Mouse (Mus musculus) hindbrain, embryonic 14.5 days (tissue): Measurements from ENCODE around the gene Hba-x. TPM values are rescaled to one million over a fixed set of nuclear protein-coding genes. Genes with fewer than 3 reads are reported as not detected.
A peak's percentile ranks its signal among the peaks of the same experiment; 100 is the strongest.
"Not testable (repeated sequence)": the region's sequence is repeated elsewhere in the genome, so short reads cannot be mapped to it uniquely, and the experiment has no call there.

ENCODE experiments used
- ATAC-seq: fragments of 200-750 bp; cut with Nextera tagmentation; 2 replicates; pipeline ENCODE4 v1.8.0; 2017; ENCODE audit warnings: moderate number of reproducible peaks, mild to moderate bottlenecking, moderate TSS enrichment, moderate library complexity; ENCODE audit not compliant: low FRiP score
- DNase-seq: peaks from one replicate; pipeline ENCODE4 v3.0.0-alpha.2; 2015; ENCODE audit warnings: low spot score
- H3K27ac ChIP-seq: fragments of 300-500 bp; sonication (generic); 2 replicates; pipeline ENCODE4 v1.5.1; 2014; ENCODE audit warnings: mild to moderate bottlenecking, moderate library complexity
- H3K27me3 ChIP-seq: fragments of 300-500 bp; sonication (generic); 2 replicates; pipeline ENCODE4 v1.6.1; 2014; ENCODE audit warnings: mild to moderate bottlenecking, low read length, mixed read lengths; ENCODE audit not compliant: control insufficient read depth, insufficient read depth
- H3K36me3 ChIP-seq: fragments of 300-500 bp; sonication (generic); replicated peaks from 2 replicates; pipeline ENCODE4 v1.6.1; 2014; ENCODE audit not compliant: control insufficient read depth, insufficient read depth
- H3K4me1 ChIP-seq: fragments of 300-500 bp; sonication (generic); replicated peaks from 2 replicates; pipeline ENCODE4 v1.6.1; 2014; ENCODE audit warnings: antibody characterized with exemption, low read length, mixed read lengths; ENCODE audit not compliant: control insufficient read depth, insufficient read depth
- H3K4me2 ChIP-seq: fragments of 300-500 bp; sonication (generic); replicated peaks from 2 replicates; pipeline ENCODE4 v1.6.1; 2014; ENCODE audit warnings: mild to moderate bottlenecking, moderate library complexity
- H3K4me3 ChIP-seq: fragments of 300-500 bp; sonication (generic); replicated peaks from 2 replicates; pipeline ENCODE4 v1.5.1; 2014; ENCODE audit warnings: mild to moderate bottlenecking, low read length
- H3K9ac ChIP-seq: fragments of 300-500 bp; sonication (generic); 2 replicates; pipeline ENCODE4 v1.6.1; 2014
- H3K9me3 ChIP-seq: fragments of 300-500 bp; sonication (generic); 2 replicates; pipeline ENCODE4 v1.6.1; 2016; ENCODE audit warnings: low read length; ENCODE audit not compliant: control insufficient read depth
- WGBS: fragments of 180-500 bp; shearing (Covaris S2); extraction: QIAGEN DNeasy Blood & Tissue Kit; methylation state at CpG from one replicate; pipeline ENCODE4 v1.1.7; 2014; 5-methylcytosine and 5-hydroxymethylcytosine counted together
- polyA plus RNA-seq: library from polyadenylated mRNA; unstranded; fragments of >200 nt; fragmentation: Nextera tagmentation; extraction: Ambion mirVana; gene quantifications from 2 replicates; pipeline ENCODE4 v1.2.1, GENCODE M21; 2014

Gene Hba-x
- polyA plus RNA-seq, 1 experiment from 2014 or later: 95.6 TPM

DNA sequence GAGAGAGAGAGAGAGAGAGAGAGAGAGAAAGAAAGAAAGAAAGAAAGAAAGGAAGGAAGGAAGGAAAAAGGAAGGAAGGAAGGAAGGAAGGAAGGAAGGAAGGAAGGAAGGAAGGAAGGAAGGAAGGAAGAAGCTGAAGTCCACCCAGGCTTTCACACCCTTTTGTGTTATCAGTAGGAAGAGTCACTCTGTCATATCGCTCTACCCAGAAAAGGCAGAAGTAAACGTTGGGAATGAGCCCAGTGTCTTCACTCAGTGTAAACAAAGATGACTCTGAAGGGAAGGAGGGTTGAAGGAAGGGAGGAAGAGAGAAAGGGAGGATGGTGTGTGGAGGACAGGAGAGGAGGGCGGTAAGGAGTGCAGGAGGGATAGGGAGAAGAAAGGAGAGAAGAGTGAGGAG, 17.3 kb downstream of the Hba-x start:
- H3K4me1 ChIP-seq, H3K4me3 ChIP-seq, ATAC-seq, H3K27ac ChIP-seq, DNase-seq, H3K36me3 ChIP-seq, H3K9ac ChIP-seq, H3K4me2 ChIP-seq, H3K27me3 ChIP-seq, H3K9me3 ChIP-seq: not testable (repeated sequence)
- WGBS: 62% methylated on average over 3 of the region's 3 CpGs

- no CpG with 5 or more reads among the region's 4 CpGs for WGBS
- not testable (repeated sequence) for H3K27me3 ChIP-seq, H3K9me3 ChIP-seq, H3K4me2 ChIP-seq, H3K9ac ChIP-seq, H3K27ac ChIP-seq, H3K36me3 ChIP-seq, ATAC-seq, DNase-seq, H3K4me3 ChIP-seq, H3K4me1 ChIP-seq
Observed at GRCm38 (mm10) chr11:32296203-32296602, 20.0 kb downstream of the Hba-x start, which contains the start of gene Hba-a2. Hba-a2 (plus strand) TSS chr11:32296489.

GRCm38 (mm10) chr11:32297417-32297816, 21.2 kb downstream of the Hba-x start:
- not testable (repeated sequence) for ATAC-seq, H3K9ac ChIP-seq, H3K4me1 ChIP-seq, DNase-seq, H3K4me2 ChIP-seq, H3K9me3 ChIP-seq, H3K27ac ChIP-seq, H3K36me3 ChIP-seq, H3K4me3 ChIP-seq
- WGBS: 70% methylated on average over 2 of the region's 2 CpGs
- H3K27me3 ChIP-seq: peaks cover 10% of the 10 kb centered on the region; the same call in 1 of the 2 replicates

- Histone ChIP-seq H3K4me3 (no peak overlapping the region), H3K9me3 (no peaks in the 10 kb centered on the region), H3K27ac (no peak overlapping the region), H3K9ac (no peak overlapping the region), H3K27me3 (peaks cover 10% of the 10 kb centered on the region; the same call in 1 of the 2 replicates), H3K4me2 (no peak overlapping the region), H3K36me3 (no peaks in the 10 kb centered on the region), H3K4me1 (no peaks in the 10 kb centered on the region)
- WGBS: 91% methylated on average over 1 of the region's 1 CpGs
- no peak for DNase-seq
- no peak for ATAC-seq
Observed at GRCm38 (mm10) chr11:32297866-32298531, 21.8 kb downstream of the Hba-x start.

GRCm38 (mm10) chr11:32298532-32298918, 22.3 kb downstream of the Hba-x start:
- Histone ChIP-seq H3K4me1 (no peaks in the 10 kb centered on the region), H3K4me3 (no peak overlapping the region), H3K27me3 (peaks cover 10% of the 10 kb centered on the region; the same call in 1 of the 2 replicates), H3K27ac (no peak overlapping the region), H3K36me3 (no peaks in the 10 kb centered on the region), H3K4me2 (no peak overlapping the region), H3K9ac (no peak overlapping the region), H3K9me3 (no peaks in the 10 kb centered on the region)
- 99% methylated on average over 2 of the region's 2 CpGs for WGBS
- DNase-seq (no peak), ATAC-seq (no peak)

- H3K27ac ChIP-seq, H3K36me3 ChIP-seq, H3K4me1 ChIP-seq, H3K9me3 ChIP-seq: not testable (repeated sequence)
- Histone ChIP-seq H3K4me2 (peak within 1 kb of the TSS; percentile 50), H3K4me3 (peak within 1 kb of the TSS; percentile 22; the same call in 1 of the 2 replicates), H3K9ac (0 out of 2 replicates have a peak within 1 kb of the TSS, but pooled peaks have one; percentile 10), H3K27me3 (peaks cover 10% of the 10 kb centered on the region; the same call in 1 of the 2 replicates)
- ATAC-seq: peak; percentile 71; the same call in 1 of the 2 replicates
- DNase-seq: peak; percentile 63
- WGBS: 6% methylated on average over 16 of the region's 16 CpGs
Observed at GRCm38 (mm10) chr11:32299865-32300264, 23.7 kb downstream of the Hba-x start, which contains the start of gene Hbq1a. Hbq1a (plus strand) TSS chr11:32300069.

DNA sequence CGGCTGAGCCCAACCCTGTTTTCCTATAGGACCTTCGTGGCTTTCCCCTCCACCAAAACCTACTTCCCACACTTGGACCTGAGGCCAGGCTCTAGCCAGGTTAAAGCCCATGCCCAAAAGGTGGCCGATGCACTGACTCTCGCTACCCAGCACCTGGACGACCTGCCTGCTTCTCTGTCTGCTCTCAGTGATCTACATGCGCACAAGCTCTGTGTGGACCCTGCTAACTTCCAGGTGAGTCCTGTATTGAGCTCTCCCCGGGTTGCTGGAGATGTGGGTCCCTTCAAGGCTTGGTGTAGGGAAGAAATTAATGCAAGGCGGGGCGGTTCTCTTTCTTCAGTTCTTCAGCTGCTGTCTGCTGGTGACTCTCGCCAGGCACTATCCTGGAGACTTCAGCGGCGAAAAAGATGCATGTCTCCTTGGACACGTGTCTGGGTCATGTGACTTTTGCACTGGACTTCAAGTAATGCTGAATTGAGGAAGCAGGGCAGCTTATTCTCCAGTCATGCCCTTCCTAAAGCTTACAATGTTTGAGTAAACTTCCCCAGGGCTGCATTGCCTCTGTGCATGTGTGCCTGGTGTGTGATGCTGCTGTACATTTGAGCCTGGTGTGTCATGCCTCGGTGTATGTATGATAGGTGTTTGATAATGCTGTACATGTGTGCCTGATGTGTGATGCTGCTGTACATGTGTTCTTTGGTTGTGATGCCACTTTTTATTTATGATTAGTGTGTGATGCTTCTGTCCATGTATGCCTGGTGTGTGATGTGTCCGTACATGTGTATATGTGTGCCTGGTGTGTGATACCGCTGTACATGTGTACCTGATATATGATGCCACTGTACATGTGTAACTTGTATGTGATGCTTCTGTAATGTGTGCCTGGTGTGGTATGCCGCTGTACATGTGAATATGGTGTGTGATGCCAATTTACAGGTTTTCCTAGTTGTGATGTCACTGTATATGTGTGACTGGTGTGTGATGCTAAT, 24.4 kb downstream of the Hba-x start:
- 58% methylated on average over 14 of the region's 17 CpGs for WGBS
- peak overlapping the region; percentile 50 for H3K4me2 ChIP-seq
- ATAC-seq (peak; percentile 31), DNase-seq (no peak)
- 0 out of 2 replicates have a peak overlapping the region, but pooled peaks have one; percentile 10 for H3K9ac ChIP-seq
- peak overlapping the region; percentile 22; the same call in 1 of the 2 replicates for H3K4me3 ChIP-seq
- H3K9me3 ChIP-seq: no peaks in the 10 kb centered on the region
- no peaks in the 10 kb centered on the region for H3K4me1 ChIP-seq
- no peaks in the 10 kb centered on the region for H3K36me3 ChIP-seq
- no peak overlapping the region for H3K27ac ChIP-seq
- peaks cover 10% of the 10 kb centered on the region; the same call in 1 of the 2 replicates for H3K27me3 ChIP-seq

DNA sequence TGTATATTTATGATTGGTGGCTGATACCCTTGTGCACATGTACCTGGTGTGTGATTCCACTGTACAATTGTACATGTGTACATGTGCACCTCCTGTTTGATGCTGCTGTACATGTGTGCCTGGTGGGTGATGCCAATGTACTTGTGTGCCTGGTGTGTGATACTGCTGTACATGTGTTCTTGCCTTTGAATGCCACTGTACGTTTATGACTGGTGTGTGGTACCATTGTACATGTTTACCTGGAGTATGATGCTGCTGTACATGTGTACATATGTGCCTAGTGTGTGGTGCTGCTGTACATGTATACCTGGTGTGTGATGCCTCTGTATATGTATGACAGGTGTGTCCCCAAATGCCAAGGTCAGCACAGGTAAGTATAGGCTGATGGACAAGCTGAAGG, 25.3 kb downstream of the Hba-x start:
- no peaks in the 10 kb centered on the region for H3K4me1 ChIP-seq
- ATAC-seq (no peak), DNase-seq (no peak)
- no peak overlapping the region for H3K4me2 ChIP-seq
- no peak overlapping the region for H3K9ac ChIP-seq
- H3K36me3 ChIP-seq: no peaks in the 10 kb centered on the region
- WGBS: 79% methylated on average over 1 of the region's 1 CpGs
- H3K27me3 ChIP-seq: peaks cover 10% of the 10 kb centered on the region; the same call in 1 of the 2 replicates
- no peaks in the 10 kb centered on the region for H3K9me3 ChIP-seq
- no peak overlapping the region for H3K27ac ChIP-seq
- no peak overlapping the region for H3K4me3 ChIP-seq
